9 mouse cellular contexts compared by ENCODE assay signal in genomic region chr2:180919913-180920809, GRCm38 (mm10). TPM values are rescaled to one million over a fixed set of nuclear protein-coding genes. Genes with fewer than 3 reads are reported as not detected.
DNase-seq lines count a peak whose midpoint lies in the region; ATAC-seq and TF ChIP-seq lines count a peak whose summit lies in the region.
"Had no signal": no experiment of that assay in that cellular context is flagged by ENCODE, and none has a peak within 500 bp of the region (broad histone marks: within the 10 kb centered on the region; RNA-seq: fewer than 3 reads in every experiment).

No protein-coding gene starts in this region.

- H3K27me3 ChIP-seq in ES-Bruce4 (ENCODE audit: control insufficient read depth, insufficient read depth, low read length, poor library complexity, severe bottlenecking): no peaks in the 10 kb centered on the region
- no peaks in the 10 kb centered on the region for H3K27me3 ChIP-seq in forebrain, embryonic 11.5 days (ENCODE audit: control insufficient read depth, insufficient read depth, low read length)
- no peaks in the 10 kb centered on the region for H3K27me3 ChIP-seq in lung, embryonic 15.5 days

- TF ChIP-seq POLR2A in ES-Bruce4 (IDR thresholded peaks at IDR 0.05; ENCODE audit: insufficient read depth, low read length): no peak

- H3K4me2 ChIP-seq in forebrain, embryonic 11.5 days (ENCODE audit: low read depth, low read length, severe bottlenecking): peak overlapping the region; percentile 80
- H3K4me2 ChIP-seq in lung, embryonic 15.5 days: peak overlapping the region; percentile 65

- no peaks in the 10 kb centered on the region for H3K4me1 ChIP-seq in ES-Bruce4 (ENCODE audit: control insufficient read depth, insufficient read depth, low read length)
- peaks cover 6% of the 10 kb centered on the region for H3K4me1 ChIP-seq in forebrain, embryonic 11.5 days (replicated peaks; ENCODE audit: control insufficient read depth, insufficient read depth, low read length)
- peaks cover 18% of the 10 kb centered on the region for H3K4me1 ChIP-seq in lung, embryonic 15.5 days

- intact Hi-C loops in heart, postnatal 36 days (cut with DNase I): no loop called here

- no peak for TF ChIP-seq CTCF in ES-Bruce4 (IDR thresholded peaks at IDR 0.05; ENCODE audit: low read depth, low read length)

- peak overlapping the region; percentile 87 for H3K4me3 ChIP-seq in ES-Bruce4 (ENCODE audit: low read depth, low read length)
- peak overlapping the region; percentile 99 for H3K4me3 ChIP-seq in forebrain, embryonic 11.5 days (ENCODE audit: low read depth, low read length)
- H3K4me3 ChIP-seq in lung, embryonic 15.5 days: peak overlapping the region; percentile 71

- no peaks in the 10 kb centered on the region for H3K9me3 ChIP-seq in ES-Bruce4 (replicated peaks; ENCODE audit: control insufficient read depth, insufficient read depth, low read length, poor library complexity, severe bottlenecking)
- H3K9me3 ChIP-seq in forebrain, embryonic 11.5 days (ENCODE audit: control insufficient read depth, low read length): no peaks in the 10 kb centered on the region
- no peaks in the 10 kb centered on the region for H3K9me3 ChIP-seq in lung, embryonic 15.5 days

- ATAC-seq in forebrain, embryonic 11.5 days (replicated peaks; ENCODE audit: low FRiP score): peak; percentile 66; the same call in 1 of the 2 replicates
- ATAC-seq in lung, embryonic 15.5 days (ENCODE audit: borderline replicate concordance, extremely low read depth, low FRiP score, low TSS enrichment): peak; percentile 1

- H3K36me3 ChIP-seq in ES-Bruce4 (ENCODE audit: control insufficient read depth, insufficient read depth, low read length, poor library complexity, severe bottlenecking): peaks cover 31% of the 10 kb centered on the region
- H3K36me3 ChIP-seq in forebrain, embryonic 11.5 days (ENCODE audit: control insufficient read depth, insufficient read depth, low read length): peaks cover 3% of the 10 kb centered on the region; the same call in 1 of the 2 replicates
- peaks cover 30% of the 10 kb centered on the region; the same call in 1 of the 2 replicates for H3K36me3 ChIP-seq in lung, embryonic 15.5 days

- H3K9ac ChIP-seq in ES-Bruce4 (ENCODE audit: low read depth, poor library complexity, severe bottlenecking): peak overlapping the region; percentile 97
- H3K9ac ChIP-seq in forebrain, embryonic 11.5 days (ENCODE audit: low read length): peak overlapping the region; percentile 99
- H3K9ac ChIP-seq in lung, embryonic 15.5 days: peak overlapping the region; percentile 89

- TF ChIP-seq EP300 in ES-Bruce4 (IDR thresholded peaks at IDR 0.05; ENCODE audit: insufficient read depth, low read depth, low read length): no peak

- WGBS in forebrain, embryonic 11.5 days: 1% methylated on average over 57 of the region's 61 CpGs
- WGBS in lung, embryonic 15.5 days: under 1% methylated on average over 61 of the region's 61 CpGs

- 0 out of 2 replicates have a peak overlapping the region, but pooled peaks have one; percentile 15 for H3K27ac ChIP-seq in ES-Bruce4 (ENCODE audit: insufficient read depth, low read length)
- H3K27ac ChIP-seq in forebrain, embryonic 11.5 days (ENCODE audit: low read depth, low read length): no peak overlapping the region; the same call in 1 of the 2 replicates
- peak overlapping the region; percentile 37; the same call in 1 of the 2 replicates for H3K27ac ChIP-seq in lung, embryonic 15.5 days

- peak; percentile 24 for DNase-seq in heart, adult 8-10 months (ENCODE audit: low spot score)
- no peak for DNase-seq in heart, postnatal 36 days
- no peak for DNase-seq in forebrain, embryonic 11.5 days (ENCODE audit: low spot score)
- peak; percentile 58 for DNase-seq in induced T-regulatory cell, adult 2 months (ENCODE audit: low read depth)
- DNase-seq in ovary, postnatal 14 days (ENCODE audit: low spot score): peak; percentile 21
- no peak for DNase-seq in layer of hippocampus, postnatal 36 days

RNA-seq across cellular contexts. Expression of gene Ythdf1, which starts 0.6 kb away (rescaled TPM):
- 10 to 100 TPM; 28.5 to 31.4 (median 30.5) TPM for total RNA-seq in heart, adult 8-10 months (2022)
- 10 to 100 TPM; 36.8 to 37.6 TPM for total RNA-seq in heart, postnatal 36 days (2021)
- polyA plus RNA-seq in ES-Bruce4 (2011; ENCODE audit: insufficient read depth, insufficient read length, low read depth, missing spikeins): 103 and 112 TPM in 2 replicates
- polyA plus RNA-seq in forebrain, embryonic 11.5 days (2014; fragmentation: Nextera tagmentation; extraction: Ambion mirVana): 74.5 and 75.4 TPM in 2 replicates
- polyA plus RNA-seq in lung, embryonic 15.5 days (2015; fragmentation: Nextera tagmentation; extraction: Ambion mirVana): 54.7 and 58.1 TPM in 2 replicates
- total RNA-seq in layer of hippocampus, postnatal 36 days (2021): 10 to 100 TPM; 52.3 to 52.4 TPM

RNA-seq across cellular contexts. Expression of gene Birc7, which starts 8.7 kb away (rescaled TPM):
- total RNA-seq in heart, adult 8-10 months (2022): not detected
- total RNA-seq in heart, postnatal 36 days (2021): not detected
- 0.56 and 0.85 TPM in 2 replicates for polyA plus RNA-seq in ES-Bruce4 (2011; ENCODE audit: insufficient read depth, insufficient read length, low read depth, missing spikeins)
- 0.35 and 0.36 TPM in 2 replicates for polyA plus RNA-seq in forebrain, embryonic 11.5 days (2014; fragmentation: Nextera tagmentation; extraction: Ambion mirVana)
- 0.12 TPM in 1 of 2 replicates, not detected in the other for polyA plus RNA-seq in lung, embryonic 15.5 days (2015; fragmentation: Nextera tagmentation; extraction: Ambion mirVana)
- total RNA-seq in layer of hippocampus, postnatal 36 days (2021): under 1 TPM in 1 of 2 experiments, not detected in 1; 0.33 TPM
- total RNA-seq: adrenal gland, adult 18-20 months had no signal

RNA-seq across cellular contexts. Expression of gene Nkain4, which starts 34.3 kb away (rescaled TPM):
- 10 to 100 TPM in 1 of 4 experiments, 1 to 10 TPM in 3; 6.6 to 12.0 (median 6.7) TPM for total RNA-seq in heart, adult 8-10 months (2022)
- 10 to 100 TPM in 1 of 2 experiments, 1 to 10 TPM in 1; 7.7 to 11.6 TPM for total RNA-seq in heart, postnatal 36 days (2021)
- 7.0 and 9.1 TPM in 2 replicates for polyA plus RNA-seq in ES-Bruce4 (2011; ENCODE audit: insufficient read depth, insufficient read length, low read depth, missing spikeins)
- polyA plus RNA-seq in forebrain, embryonic 11.5 days (2014; fragmentation: Nextera tagmentation; extraction: Ambion mirVana): 33.5 and 36.1 TPM in 2 replicates
- 109 and 125 TPM in 2 replicates for polyA plus RNA-seq in lung, embryonic 15.5 days (2015; fragmentation: Nextera tagmentation; extraction: Ambion mirVana)
- total RNA-seq in layer of hippocampus, postnatal 36 days (2021): 10 to 100 TPM; 54.5 to 57.2 TPM

RNA-seq across cellular contexts. Expression of gene Arfgap1, which starts 46.9 kb away (rescaled TPM):
- 10 to 100 TPM; 28.1 to 35.6 (median 33.2) TPM for total RNA-seq in heart, adult 8-10 months (2022)
- total RNA-seq in heart, postnatal 36 days (2021): 10 to 100 TPM; 31.2 to 37.0 TPM
- 36.4 and 37.2 TPM in 2 replicates for polyA plus RNA-seq in ES-Bruce4 (2011; ENCODE audit: insufficient read depth, insufficient read length, low read depth, missing spikeins)
- 71.5 and 77.4 TPM in 2 replicates for polyA plus RNA-seq in forebrain, embryonic 11.5 days (2014; fragmentation: Nextera tagmentation; extraction: Ambion mirVana)
- 97.0 and 107 TPM in 2 replicates for polyA plus RNA-seq in lung, embryonic 15.5 days (2015; fragmentation: Nextera tagmentation; extraction: Ambion mirVana)
- 100 to 1,000 TPM; 121 to 130 TPM for total RNA-seq in layer of hippocampus, postnatal 36 days (2021)

Comparison
In these comparisons a context has a peak if more than half of its experiments do, and no peak if none do; other contexts are left out.
1. DNase-seq: peak in heart, adult 8-10 months (single experiment), induced T-regulatory cell, adult 2 months (single experiment) and ovary, postnatal 14 days (single experiment); none in heart, postnatal 36 days (0 of 2), forebrain, embryonic 11.5 days (single experiment) and layer of hippocampus, postnatal 36 days (0 of 2).
2. RNA of gene Nkain4, which starts 34.3 kb away (total RNA-seq): 54.5 to 57.2 TPM in layer of hippocampus, postnatal 36 days; 7.7 to 11.6 TPM in heart, postnatal 36 days and 6.6 to 12.0 TPM in heart, adult 8-10 months; every median in the first group is over 4 times any median in the second.
3. Peak in every context shown above with its lines, with median percentiles within 50 percentile points of each other: H3K4me3 ChIP-seq and H3K9ac ChIP-seq.